Mouse (Mus musculus): ENCODE results near the gene Mgrn1. TPM values are rescaled to one million over a fixed set of nuclear protein-coding genes. Genes with fewer than 3 reads are reported as not detected.

Mgrn1 gene
- polyA plus RNA-seq, 1 experiment from 2014 or later: 66.2 TPM

GRCm38 (mm10) chr16:4866101-4866695, 19.9 kb upstream of the Mgrn1 start:
- Histone ChIP-seq H3K27me3 (ENCODE audit: poor library complexity, severe bottlenecking) (no peaks in the 10 kb centered on the region), H3K4me1 (no peaks in the 10 kb centered on the region), H3K9me3 (no peaks in the 10 kb centered on the region), H3K36me3 (replicated peaks) (peaks cover 13% of the 10 kb centered on the region), H3K4me3 (no peak overlapping the region), H3K27ac (no peak overlapping the region)
- DNase-seq (ENCODE audit: extremely low spot score, low spot score): no peak
- 72% methylated on average over 7 of the region's 7 CpGs for WGBS

GRCm38 (mm10) chr16:4870490-4870889, 15.6 kb upstream of the Mgrn1 start:
- no peaks in the 10 kb centered on the region for H3K27me3 ChIP-seq (ENCODE audit: poor library complexity, severe bottlenecking)
- whole genome bisulfite sequencing: 93% methylated on average over 5 of the region's 5 CpGs
- no peaks in the 10 kb centered on the region for H3K9me3 ChIP-seq
- H3K4me1 ChIP-seq: no peaks in the 10 kb centered on the region
- no peak overlapping the region for H3K4me3 ChIP-seq
- peaks cover 32% of the 10 kb centered on the region for H3K36me3 ChIP-seq (replicated peaks)
- no peak for DNase-seq (ENCODE audit: extremely low spot score, low spot score)
- H3K27ac ChIP-seq: no peak overlapping the region

- no peak for DNase-seq (ENCODE audit: extremely low spot score, low spot score)
- Histone ChIP-seq H3K36me3 (replicated peaks) (peaks cover 42% of the 10 kb centered on the region), H3K9me3 (no peaks in the 10 kb centered on the region), H3K4me3 (no peak overlapping the region), H3K4me1 (no peaks in the 10 kb centered on the region), H3K27me3 (ENCODE audit: poor library complexity, severe bottlenecking) (no peaks in the 10 kb centered on the region), H3K27ac (no peak overlapping the region)
- 92% methylated on average over 2 of the region's 2 CpGs for WGBS
Observed at GRCm38 (mm10) chr16:4871926-4872325, 14.1 kb upstream of the Mgrn1 start.

- H3K27ac ChIP-seq: no peak overlapping the region
- DNase-seq (ENCODE audit: extremely low spot score, low spot score): no peak
- H3K9me3 ChIP-seq: no peaks in the 10 kb centered on the region
- 91% methylated on average over 23 of the region's 23 CpGs for WGBS
- H3K4me1 ChIP-seq: peaks cover 21% of the 10 kb centered on the region
- no peaks in the 10 kb centered on the region for H3K27me3 ChIP-seq (ENCODE audit: poor library complexity, severe bottlenecking)
- peaks cover 33% of the 10 kb centered on the region for H3K36me3 ChIP-seq (replicated peaks)
- no peak overlapping the region for H3K4me3 ChIP-seq
Observed at GRCm38 (mm10) chr16:4875198-4876032, 10.6 kb upstream of the Mgrn1 start.

- no peak overlapping the region for H3K4me3 ChIP-seq
- no peaks in the 10 kb centered on the region for H3K9me3 ChIP-seq
- no peak for DNase-seq (ENCODE audit: extremely low spot score, low spot score)
- H3K27me3 ChIP-seq (ENCODE audit: poor library complexity, severe bottlenecking): no peaks in the 10 kb centered on the region
- H3K36me3 ChIP-seq (replicated peaks): peaks cover 33% of the 10 kb centered on the region
- 89% methylated on average over 8 of the region's 8 CpGs for WGBS
- no peak overlapping the region for H3K27ac ChIP-seq
- peaks cover 27% of the 10 kb centered on the region for H3K4me1 ChIP-seq
Observed at GRCm38 (mm10) chr16:4876033-4876680, 9.9 kb upstream of the Mgrn1 start.

GRCm38 (mm10) chr16:4877195-4877594, 8.9 kb upstream of the Mgrn1 start:
- peak overlapping the region; percentile 96 for H3K4me3 ChIP-seq
- WGBS: 89% methylated on average over 4 of the region's 4 CpGs
- no peak overlapping the region for H3K27ac ChIP-seq

GRCm38 (mm10) chr16:4877701-4878100, 8.3 kb upstream of the Mgrn1 start:
- 70% methylated on average over 3 of the region's 3 CpGs for WGBS
- H3K36me3 ChIP-seq (replicated peaks): peaks cover 33% of the 10 kb centered on the region
- peaks cover 36% of the 10 kb centered on the region for H3K4me1 ChIP-seq
- no peaks in the 10 kb centered on the region for H3K9me3 ChIP-seq
- H3K4me3 ChIP-seq: peak overlapping the region; percentile 96
- H3K27me3 ChIP-seq (ENCODE audit: poor library complexity, severe bottlenecking): no peaks in the 10 kb centered on the region
- 0 out of 2 replicates have a peak overlapping the region, but pooled peaks have one; percentile 96 for H3K27ac ChIP-seq
- DNase-seq (ENCODE audit: extremely low spot score, low spot score): no peak

More at GRCm38 (mm10) chr16:4877195-4877594, 8.9 kb upstream of the Mgrn1 start:
- no peaks in the 10 kb centered on the region for H3K27me3 ChIP-seq (ENCODE audit: poor library complexity, severe bottlenecking)
- peaks cover 33% of the 10 kb centered on the region for H3K36me3 ChIP-seq (replicated peaks)
- no peaks in the 10 kb centered on the region for H3K9me3 ChIP-seq
- H3K4me1 ChIP-seq: peaks cover 36% of the 10 kb centered on the region
- DNase-seq (ENCODE audit: extremely low spot score, low spot score): no peak

GRCm38 (mm10) chr16:4878192-4878885, 7.7 kb upstream of the Mgrn1 start:
- Histone ChIP-seq H3K9me3 (no peaks in the 10 kb centered on the region), H3K27me3 (ENCODE audit: poor library complexity, severe bottlenecking) (no peaks in the 10 kb centered on the region), H3K4me1 (peaks cover 36% of the 10 kb centered on the region), H3K4me3 (peak overlapping the region; percentile 96), H3K27ac (peak overlapping the region; percentile 96; the same call in 1 of the 2 replicates), H3K36me3 (replicated peaks) (peaks cover 33% of the 10 kb centered on the region)
- 46% methylated on average over 5 of the region's 5 CpGs for WGBS
- no peak for DNase-seq (ENCODE audit: extremely low spot score, low spot score)

- Histone ChIP-seq H3K4me3 (peak overlapping the region; percentile 96), H3K27me3 (ENCODE audit: poor library complexity, severe bottlenecking) (no peaks in the 10 kb centered on the region), H3K36me3 (replicated peaks) (peaks cover 27% of the 10 kb centered on the region), H3K9me3 (no peaks in the 10 kb centered on the region), H3K27ac (peak overlapping the region; percentile 96), H3K4me1 (peaks cover 36% of the 10 kb centered on the region)
- under 1% methylated on average over 54 of the region's 54 CpGs for whole genome bisulfite sequencing
- no peak for DNase-seq (ENCODE audit: extremely low spot score, low spot score)
Observed at GRCm38 (mm10) chr16:4879101-4879707, 6.8 kb upstream of the Mgrn1 start.

GRCm38 (mm10) chr16:4879708-4880124, 6.3 kb upstream of the Mgrn1 start:
- H3K27ac ChIP-seq: peak overlapping the region; percentile 96
- H3K4me3 ChIP-seq: peak overlapping the region; percentile 96
- H3K9me3 ChIP-seq: no peaks in the 10 kb centered on the region
- H3K4me1 ChIP-seq: peaks cover 36% of the 10 kb centered on the region
- DNase-seq (ENCODE audit: extremely low spot score, low spot score): peak; percentile 87
- WGBS: under 1% methylated on average over 40 of the region's 40 CpGs
- no peaks in the 10 kb centered on the region for H3K27me3 ChIP-seq (ENCODE audit: poor library complexity, severe bottlenecking)
- H3K36me3 ChIP-seq (replicated peaks): peaks cover 22% of the 10 kb centered on the region

- Histone ChIP-seq H3K27me3 (ENCODE audit: poor library complexity, severe bottlenecking) (no peaks in the 10 kb centered on the region), H3K4me3 (peak within 1 kb of the TSS; percentile 96)
- under 1% methylated on average over 48 of the region's 48 CpGs for WGBS
Observed at GRCm38 (mm10) chr16:4880136-4880825, 5.8 kb upstream of the Mgrn1 start, which contains the start of gene Ubald1. Gene Ubald1, minus strand, starts transcription at chr16:4880315.

More at GRCm38 (mm10) chr16:4880136-4880825, 5.8 kb upstream of the Mgrn1 start, which contains the start of gene Ubald1:
- H3K27ac ChIP-seq: peak within 1 kb of the TSS; percentile 96
- no peaks in the 10 kb centered on the region for H3K9me3 ChIP-seq
- H3K36me3 ChIP-seq (replicated peaks): peaks cover 17% of the 10 kb centered on the region
- peak; percentile 99 for DNase-seq (ENCODE audit: extremely low spot score, low spot score)
- H3K4me1 ChIP-seq: peaks cover 39% of the 10 kb centered on the region

All from forebrain, embryonic 10.5 days (tissue).